ENCODE assay signal across 26 mouse cellular contexts in the genomic region with DNA sequence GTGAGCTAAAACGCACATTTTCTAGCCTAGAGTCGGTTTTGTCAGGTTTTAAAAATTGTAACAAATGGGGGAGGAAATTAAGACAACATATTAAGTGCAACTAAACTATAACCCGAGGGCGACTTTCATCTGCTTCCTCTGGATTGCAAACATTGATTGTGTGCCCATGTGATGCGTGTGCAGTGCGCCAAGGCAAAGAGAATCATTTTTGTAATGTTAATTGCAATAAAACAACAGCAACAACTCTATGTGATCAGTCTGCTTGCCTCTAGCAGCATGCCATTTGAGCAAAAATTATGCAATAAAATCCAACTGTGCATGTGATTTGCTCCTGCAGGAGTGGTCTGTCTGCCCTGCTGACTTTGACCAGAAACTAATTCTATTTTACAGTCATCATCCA. TPM values are rescaled to one million over a fixed set of nuclear protein-coding genes. Genes with fewer than 3 reads are reported as not detected.
"Had no signal": no experiment of that assay in that cellular context is flagged by ENCODE, and none has a peak within 500 bp of the region (broad histone marks: within the 10 kb centered on the region; RNA-seq: fewer than 3 reads in every experiment).

No protein-coding gene starts in this region.

- H3K9me3 ChIP-seq: liver, embryonic 12.5 days; midbrain, embryonic 13.5 days; midbrain, embryonic 15.5 days; stomach, embryonic 15.5 days had no signal

- H3K4me2 ChIP-seq: liver, embryonic 12.5 days; lung, embryonic 14.5 days; midbrain, embryonic 11.5 days; midbrain, embryonic 13.5 days; midbrain, embryonic 15.5 days; stomach, embryonic 15.5 days had no signal

- ATAC-seq: liver, embryonic 12.5 days; midbrain, embryonic 13.5 days; midbrain, embryonic 15.5 days had no signal

- DNase-seq: lung, adult 18-20 months; lung, embryonic 14.5 days; lung, postnatal 10 days; retina, postnatal 1 day; right cerebral cortex, adult 18-20 months; right cerebral cortex, postnatal 25 days; right cerebral cortex, postnatal 4 days; spleen, adult 18-20 months; thymus, adult 2 months; thymus, postnatal 25 days; thymus, postnatal 4 days had no signal

- H3K4me3 ChIP-seq: liver, embryonic 12.5 days; megakaryocyte, embryonic 14.5 days; midbrain, embryonic 13.5 days; midbrain, embryonic 15.5 days; stomach, embryonic 15.5 days had no signal

- H3K27ac ChIP-seq: liver, embryonic 12.5 days; liver, embryonic 14.5 days; macrophage; midbrain, embryonic 13.5 days; midbrain, embryonic 15.5 days; stomach, embryonic 15.5 days; stomach, postnatal 0 days had no signal

- H3K4me1 ChIP-seq: liver, embryonic 12.5 days; megakaryocyte, embryonic 14.5 days; midbrain, embryonic 15.5 days; stomach, embryonic 15.5 days had no signal

- H3K27me3 ChIP-seq: liver, embryonic 12.5 days; megakaryocyte, embryonic 14.5 days; midbrain, embryonic 13.5 days; midbrain, embryonic 15.5 days; stomach, embryonic 15.5 days had no signal

- H3K36me3 ChIP-seq: liver, embryonic 12.5 days; midbrain, embryonic 13.5 days; midbrain, embryonic 15.5 days; stomach, embryonic 15.5 days had no signal

- H3K9ac ChIP-seq: liver, embryonic 12.5 days; liver, embryonic 14.5 days; lung, embryonic 14.5 days; midbrain, embryonic 13.5 days; midbrain, embryonic 15.5 days; stomach, embryonic 15.5 days had no signal

RNA-seq across cellular contexts. Expression of gene Lgr5, which starts 39.1 kb away (rescaled TPM):
- polyA plus RNA-seq: macrophage had no signal

RNA-seq across cellular contexts. Expression of gene A930009A15Rik, which starts 56.9 kb away (rescaled TPM):
- polyA plus RNA-seq: liver, embryonic 12.5 days; liver, embryonic 14.5 days; liver, embryonic 16.5 days; lung, embryonic 14.5 days; lung, embryonic 16.5 days; macrophage; neural tube, embryonic 11.5 days; small intestine, adult 2 months; stomach, embryonic 15.5 days; stomach, postnatal 0 days; testis, adult 2 months; thymus, adult 2 months; urinary bladder, adult 2 months had no signal
